Mouse (Mus musculus) megakaryocyte, embryonic 14.5 days (primary cell): ENCODE measurements around the gene Eif4e2.

Experiments used
- FLI1 ChIP-seq: IDR thresholded peaks from 2 replicates; pipeline ENCODE4 v1.6.1; 2012; ENCODE audit warnings: low read length, inconsistent platforms, mixed read lengths
- GATA1 ChIP-seq: IDR thresholded peaks from 3 replicates; pipeline ENCODE4 v1.6.1; 2012; ENCODE audit warnings: mixed read lengths, low read length, inconsistent platforms, borderline replicate concordance

GRCm38 (mm10) chr1:87213735-87214704 lies at the start of gene Eif4e2:
- TF ChIP-seq GATA1, result no peak
- peak; percentile 81; the same call in 1 of the 2 replicates for TF ChIP-seq FLI1
